Mouse (Mus musculus) stomach, embryonic 14.5 days (tissue): ENCODE results near the gene Lasp1. TPM values are rescaled to one million over a fixed set of nuclear protein-coding genes. Genes with fewer than 3 reads are reported as not detected.
A peak's percentile ranks its signal among the peaks of the same experiment; 100 is the strongest.
"Not testable (repeated sequence)": the region's sequence is repeated elsewhere in the genome, so short reads cannot be mapped to it uniquely, and the experiment has no call there.

Experiments used
- ATAC-seq: fragments of 200-750 bp; cut with Nextera tagmentation; 2 replicates; pipeline ENCODE4 v1.8.0; 2017; ENCODE audit warnings: low read depth, moderate TSS enrichment; ENCODE audit not compliant: insufficient number of reproducible peaks, insufficient read depth, low FRiP score
- H3K27ac ChIP-seq: fragments of 300-500 bp; sonication (generic); 2 replicates; pipeline ENCODE4 v1.5.1; 2014; ENCODE audit warnings: mild to moderate bottlenecking, low read length, moderate library complexity, mixed read lengths
- H3K27me3 ChIP-seq: fragments of 300-500 bp; sonication (generic); 2 replicates; pipeline ENCODE4 v1.6.1; 2014; ENCODE audit warnings: low read length, control low read depth, mixed read lengths; ENCODE audit not compliant: control insufficient read depth, insufficient read depth
- H3K36me3 ChIP-seq: fragments of 300-500 bp; sonication (generic); 2 replicates; pipeline ENCODE4 v1.6.1; 2014; ENCODE audit warnings: mild to moderate bottlenecking, control low read depth, low read length, moderate library complexity, mixed read lengths; ENCODE audit not compliant: control insufficient read depth, insufficient read depth
- H3K4me1 ChIP-seq: fragments of 300-500 bp; sonication (generic); 2 replicates; pipeline ENCODE4 v1.6.1; 2014; ENCODE audit warnings: low read length, control low read depth, mixed read lengths; ENCODE audit not compliant: control insufficient read depth, insufficient read depth
- H3K4me2 ChIP-seq: fragments of 300-500 bp; sonication (generic); replicated peaks from 2 replicates; pipeline ENCODE4 v1.6.1; 2014; ENCODE audit warnings: low read depth, low read length, control low read depth
- H3K4me3 ChIP-seq: fragments of 300-500 bp; sonication (generic); 2 replicates; pipeline ENCODE4 v1.5.1; 2014; ENCODE audit warnings: low read depth, low read length, control low read depth
- H3K9ac ChIP-seq: fragments of 300-500 bp; sonication (generic); replicated peaks from 2 replicates; pipeline ENCODE4 v1.6.1; 2014; ENCODE audit warnings: low read depth, mild to moderate bottlenecking, control low read depth, low read length, moderate library complexity, mixed read lengths
- H3K9me3 ChIP-seq: fragments of 300-500 bp; sonication (generic); 2 replicates; pipeline ENCODE4 v1.6.1; 2016; ENCODE audit warnings: low read depth, low read length, control low read depth; ENCODE audit not compliant: control insufficient read depth
- WGBS: fragments of 180-500 bp; shearing (Covaris S2); extraction: QIAGEN DNeasy Blood & Tissue Kit; methylation state at CpG from one replicate; pipeline ENCODE4 v1.1.7; 2014; 5-methylcytosine and 5-hydroxymethylcytosine counted together
- polyA plus RNA-seq: library from polyadenylated mRNA; unstranded; fragments of >200 nt; fragmentation: Nextera tagmentation; extraction: Ambion mirVana; gene quantifications from 2 replicates; pipeline ENCODE4 v1.2.1, GENCODE M21; 2014

The Lasp1 gene
- polyA plus RNA-seq, 1 experiment from 2014 or later, result 73.2 TPM

DNA sequence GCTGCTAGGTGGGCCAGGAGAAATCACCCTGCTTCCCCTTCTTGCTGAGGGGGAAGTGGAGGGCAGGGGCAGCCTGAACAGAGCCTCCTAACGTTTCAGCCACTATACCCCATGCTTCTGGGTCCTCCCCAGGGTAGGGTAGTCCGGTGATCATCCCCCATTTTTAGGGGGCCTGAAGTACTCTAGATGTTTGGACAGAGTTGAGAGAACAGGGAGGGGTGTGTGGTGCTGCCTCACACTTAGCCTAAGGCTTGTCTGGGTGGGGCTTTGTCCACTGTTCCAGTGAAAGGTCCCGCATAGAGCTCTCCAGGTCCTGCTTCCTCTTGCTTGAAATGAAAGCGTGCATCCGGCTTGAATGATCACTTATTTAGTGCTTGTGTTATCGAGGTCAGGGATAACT, 31.7 kb downstream of the Lasp1 start:
- no peaks in the 10 kb centered on the region for H3K9me3 ChIP-seq
- H3K36me3 ChIP-seq, result peaks cover 54% of the 10 kb centered on the region
- no peak overlapping the region for H3K4me2 ChIP-seq
- no peaks in the 10 kb centered on the region for H3K4me1 ChIP-seq
- 75% methylated on average over 6 of the region's 6 CpGs for WGBS
- no peak for ATAC-seq
- no peaks in the 10 kb centered on the region for H3K27me3 ChIP-seq
- H3K27ac ChIP-seq, result no peak overlapping the region
- H3K9ac ChIP-seq, result no peak overlapping the region
- no peak overlapping the region for H3K4me3 ChIP-seq

DNA sequence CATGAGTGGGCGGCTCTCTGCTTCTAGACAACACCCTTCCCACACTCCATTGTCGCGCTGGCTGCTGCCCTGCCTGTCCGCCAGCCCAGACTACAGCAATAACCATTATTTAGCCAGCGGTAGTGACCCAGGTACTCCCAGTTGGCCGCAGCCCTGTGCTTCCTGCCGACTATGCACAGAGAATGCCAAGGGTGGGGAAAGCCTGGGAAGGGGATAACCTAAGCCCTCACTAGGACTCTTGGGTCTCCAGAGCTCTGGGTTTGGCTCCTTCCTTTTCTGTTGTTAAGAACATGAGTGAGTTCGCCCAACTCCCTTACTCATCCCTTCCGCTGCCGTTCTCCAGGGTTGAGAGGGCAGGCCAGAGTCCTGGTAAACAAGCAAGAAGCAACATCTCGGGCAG, 33.2 kb downstream of the Lasp1 start:
- Histone ChIP-seq H3K36me3 (peaks cover 61% of the 10 kb centered on the region), H3K4me3 (no peak overlapping the region), H3K27me3 (no peaks in the 10 kb centered on the region), H3K27ac (no peak overlapping the region), H3K9me3 (no peaks in the 10 kb centered on the region), H3K9ac (no peak overlapping the region), H3K4me2 (no peak overlapping the region), H3K4me1 (no peaks in the 10 kb centered on the region)
- WGBS, result 79% methylated on average over 11 of the region's 11 CpGs
- no peak for ATAC-seq

DNA sequence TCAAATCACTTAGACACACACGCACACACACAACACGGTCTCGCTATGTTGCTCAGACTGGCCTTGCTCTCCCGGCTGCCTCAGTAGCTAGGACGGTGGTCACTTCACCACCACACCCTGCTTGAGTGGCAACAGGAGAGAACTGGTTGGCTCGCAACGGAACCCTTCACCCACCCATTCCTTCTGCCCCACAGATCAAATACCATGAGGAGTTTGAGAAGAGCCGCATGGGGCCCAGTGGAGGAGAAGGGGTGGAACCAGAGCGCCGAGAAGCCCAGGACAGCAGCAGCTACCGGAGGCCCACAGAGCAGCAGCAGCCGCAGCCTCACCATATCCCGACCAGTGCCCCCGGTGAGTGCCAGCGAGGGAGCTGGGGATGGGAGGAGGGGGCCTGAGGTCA, 34.6 kb downstream of the Lasp1 start:
- Histone ChIP-seq H3K27ac (no peak overlapping the region), H3K9ac (no peak overlapping the region), H3K4me2 (no peak overlapping the region), H3K9me3 (no peaks in the 10 kb centered on the region), H3K36me3 (peaks cover 60% of the 10 kb centered on the region), H3K4me1 (no peaks in the 10 kb centered on the region), H3K27me3 (no peaks in the 10 kb centered on the region), H3K4me3 (no peak overlapping the region)
- no peak for ATAC-seq
- WGBS, result 80% methylated on average over 15 of the region's 15 CpGs

DNA sequence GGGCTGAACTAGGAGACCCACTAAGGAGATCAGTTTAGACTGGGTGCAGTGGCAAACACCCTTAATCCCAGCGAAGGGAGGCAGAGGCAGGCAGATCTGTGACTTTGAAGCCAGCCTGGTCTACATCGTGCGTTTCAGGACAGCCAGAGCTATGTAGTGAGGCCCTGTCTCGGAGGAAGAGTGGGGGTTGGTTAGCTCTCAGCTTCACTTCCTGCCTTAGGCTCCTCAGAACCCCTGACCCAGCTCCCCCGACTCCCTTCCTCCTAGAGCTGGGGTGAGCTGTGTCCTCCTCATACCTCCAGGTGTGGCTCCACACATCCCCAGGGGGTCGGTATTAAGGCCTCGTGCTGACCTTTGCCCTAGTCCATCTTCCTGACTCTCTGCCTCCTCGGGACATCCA, 37.7 kb downstream of the Lasp1 start:
- H3K27me3 ChIP-seq, result no peaks in the 10 kb centered on the region
- H3K9ac ChIP-seq, result no peak overlapping the region
- ATAC-seq, result no peak
- no peaks in the 10 kb centered on the region for H3K9me3 ChIP-seq
- H3K4me1 ChIP-seq, result peaks cover 5% of the 10 kb centered on the region; the same call in 1 of the 2 replicates
- no peak overlapping the region for H3K4me3 ChIP-seq
- no peak overlapping the region for H3K27ac ChIP-seq
- H3K36me3 ChIP-seq, result peaks cover 55% of the 10 kb centered on the region
- 62% methylated on average over 8 of the region's 8 CpGs for WGBS
- no peak overlapping the region for H3K4me2 ChIP-seq

DNA sequence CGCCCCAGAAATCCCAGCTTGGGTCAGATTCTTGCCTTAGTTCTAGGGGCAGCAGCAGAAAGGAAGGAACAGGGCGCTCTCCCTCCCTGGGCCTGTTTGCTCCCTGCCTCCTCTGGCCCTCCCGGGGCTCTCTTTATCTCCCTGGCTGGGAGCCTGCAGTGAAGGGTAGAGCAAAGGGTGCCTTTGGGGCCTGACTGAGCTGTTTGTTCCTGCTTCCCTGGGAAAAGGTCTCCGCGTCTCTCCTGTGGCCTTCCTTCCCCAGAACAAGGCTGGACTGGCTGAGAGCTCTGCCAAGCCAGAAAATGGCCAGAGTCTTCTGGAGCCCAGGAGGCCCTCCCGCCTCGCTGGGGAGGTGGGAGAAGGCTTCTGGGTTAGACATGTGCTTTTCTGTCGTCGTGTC, 38.3 kb downstream of the Lasp1 start:
- not testable (repeated sequence) for H3K4me2 ChIP-seq, H3K27me3 ChIP-seq, H3K4me1 ChIP-seq, ATAC-seq, H3K9ac ChIP-seq, H3K27ac ChIP-seq, H3K9me3 ChIP-seq, H3K4me3 ChIP-seq
- H3K36me3 ChIP-seq, result peaks cover 55% of the 10 kb centered on the region
- WGBS, result 79% methylated on average over 9 of the region's 9 CpGs

DNA sequence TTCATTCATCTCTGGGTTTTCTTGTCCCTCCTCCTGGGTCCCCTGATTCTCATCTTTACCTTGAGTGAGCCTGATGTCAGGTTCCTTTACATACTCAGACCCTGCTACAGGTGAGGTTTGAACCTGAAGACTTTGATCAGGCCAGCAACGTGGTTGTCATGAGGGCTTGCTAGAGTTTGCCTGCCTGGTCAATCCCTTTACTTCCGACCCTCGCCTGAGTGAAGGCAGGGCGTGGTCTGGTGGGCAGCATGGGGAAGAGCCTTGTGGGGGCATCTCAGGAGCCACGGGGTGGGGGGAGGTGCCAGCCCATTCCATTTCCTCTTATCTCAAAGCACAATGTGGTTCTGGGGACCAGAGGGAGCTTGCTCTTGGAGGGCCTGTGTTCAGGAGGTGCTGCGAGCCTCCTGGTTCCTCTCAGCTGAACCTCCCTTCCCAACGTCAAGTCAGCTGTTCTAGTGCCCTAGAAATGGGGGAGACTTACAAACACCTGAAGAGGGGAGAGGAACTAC, 38.9 kb downstream of the Lasp1 start:
- H3K27me3 ChIP-seq, result no peaks in the 10 kb centered on the region
- H3K4me2 ChIP-seq, result no peak overlapping the region
- peaks cover 49% of the 10 kb centered on the region for H3K36me3 ChIP-seq
- WGBS, result 68% methylated on average over 7 of the region's 7 CpGs
- H3K4me3 ChIP-seq, result no peak overlapping the region
- no peak overlapping the region for H3K27ac ChIP-seq
- H3K9ac ChIP-seq, result no peak overlapping the region
- peaks cover 5% of the 10 kb centered on the region; the same call in 1 of the 2 replicates for H3K4me1 ChIP-seq
- H3K9me3 ChIP-seq, result no peaks in the 10 kb centered on the region
- ATAC-seq, result no peak

DNA sequence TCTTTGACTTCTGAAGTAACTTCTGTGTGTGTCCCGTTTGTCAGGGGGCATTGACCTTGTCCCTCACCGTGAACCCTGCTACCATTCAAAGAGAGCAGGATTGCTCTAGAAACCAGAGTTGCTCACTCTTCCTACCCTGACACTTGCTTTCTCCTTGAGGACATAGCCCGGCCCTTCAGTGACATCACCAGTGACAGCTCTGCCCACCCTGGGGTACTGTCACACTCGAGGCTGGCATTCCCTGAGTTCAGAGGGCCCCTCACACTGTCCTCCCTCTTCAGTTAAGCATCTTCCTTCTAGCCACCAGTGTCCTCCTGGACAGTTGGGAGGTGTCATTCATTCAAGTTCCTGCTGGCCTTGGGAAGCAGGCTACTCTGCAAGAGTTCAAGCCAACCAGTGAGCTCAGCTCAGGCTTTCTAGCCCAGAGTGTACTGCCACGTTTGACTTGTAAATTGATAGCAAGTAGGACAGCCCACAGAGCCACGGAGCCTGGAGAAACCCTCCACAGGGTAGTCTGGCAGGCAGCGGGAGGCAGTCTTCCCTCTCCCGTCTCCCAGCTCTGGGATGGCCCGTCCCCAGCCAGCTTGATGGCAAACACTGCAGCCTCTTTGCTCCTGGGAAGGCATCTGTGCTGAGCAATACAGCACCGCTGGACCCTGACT, 40.1 kb downstream of the Lasp1 start:
- Histone ChIP-seq H3K27me3 (no peaks in the 10 kb centered on the region), H3K4me2 (no peak overlapping the region), H3K9ac (no peak overlapping the region), H3K36me3 (peaks cover 38% of the 10 kb centered on the region), H3K27ac (0 out of 2 replicates have a peak overlapping the region, but pooled peaks have one; percentile 15), H3K4me1 (peaks cover 5% of the 10 kb centered on the region; the same call in 1 of the 2 replicates), H3K9me3 (no peaks in the 10 kb centered on the region), H3K4me3 (no peak overlapping the region)
- 28% methylated on average over 10 of the region's 10 CpGs for WGBS
- ATAC-seq, result no peak

DNA sequence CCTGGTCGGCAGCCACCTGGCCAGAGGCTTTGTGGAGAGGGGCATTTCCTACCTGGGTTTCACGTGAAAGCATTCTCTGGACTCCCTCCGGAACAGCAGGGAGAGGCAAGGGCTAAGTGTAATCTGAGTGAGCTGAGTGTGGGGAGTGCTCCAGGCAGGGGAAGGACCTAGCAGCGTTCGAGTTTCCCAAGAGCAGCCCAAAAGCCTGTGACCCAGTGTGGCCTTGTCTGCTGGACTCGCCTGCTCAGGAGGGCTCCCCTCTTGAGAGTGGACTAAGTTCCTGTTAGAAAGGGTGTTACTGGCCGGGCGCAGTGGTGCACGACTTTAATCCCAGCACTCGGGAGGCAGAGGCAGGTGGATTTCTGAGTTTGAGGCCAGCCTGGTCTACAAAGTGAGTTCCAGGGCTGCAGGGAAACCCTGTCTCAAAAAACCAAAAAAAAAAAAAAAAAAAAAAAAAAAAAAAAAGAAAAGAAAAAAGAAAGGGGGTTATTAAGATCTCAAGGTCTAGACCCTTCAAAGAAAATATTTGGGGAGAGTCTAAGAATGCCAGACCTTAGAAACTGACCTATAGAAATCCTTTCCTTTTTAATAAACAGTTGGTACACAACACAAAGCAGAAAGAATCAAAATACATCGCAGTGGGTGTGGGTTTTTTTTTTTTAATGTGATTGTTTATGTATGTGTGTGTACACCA, 40.8 kb downstream of the Lasp1 start:
- 0 out of 2 replicates have a peak overlapping the region, but pooled peaks have one; percentile 15 for H3K27ac ChIP-seq
- H3K27me3 ChIP-seq, result no peaks in the 10 kb centered on the region
- WGBS, result 50% methylated on average over 11 of the region's 11 CpGs
- H3K4me1 ChIP-seq, result peaks cover 5% of the 10 kb centered on the region; the same call in 1 of the 2 replicates
- ATAC-seq, result no peak
- peaks cover 31% of the 10 kb centered on the region for H3K36me3 ChIP-seq
- H3K9ac ChIP-seq, result no peak overlapping the region
- H3K9me3 ChIP-seq, result no peaks in the 10 kb centered on the region
- H3K4me3 ChIP-seq, result no peak overlapping the region
- H3K4me2 ChIP-seq, result no peak overlapping the region
